Mouse (Mus musculus) thymus, postnatal 4 days (tissue): ENCODE data around the gene Olfr678.
"Not testable (repeated sequence)": the region's sequence is repeated elsewhere in the genome, so short reads cannot be mapped to it uniquely, and the experiment has no call there.

Source experiments
- DNase-seq: peaks from one replicate; pipeline ENCODE4 v3.0.0; 2021

Olfr678 gene

GRCm38 (mm10) chr7:105064175-105064574 is at the start of gene Olfr678:
Gene Olfr678, plus strand, starts transcription at chr7:105064475.
- no peak for DNase-seq

- DNase-seq = no peak
Observed at GRCm38 (mm10) chr7:105022530-105022929, 41.7 kb upstream of the Olfr678 start.

- DNase-seq = no peak
Observed at GRCm38 (mm10) chr7:105028360-105028759, 35.9 kb upstream of the Olfr678 start, which contains the start of gene Olfr675. Gene Olfr675, minus strand, starts transcription at chr7:105028460.

- DNase-seq = no peak
Observed at GRCm38 (mm10) chr7:105032398-105032797, 31.9 kb upstream of the Olfr678 start, which contains the start of gene Olfr676. Gene Olfr676, plus strand, starts transcription at chr7:105032698.

- DNase-seq = not testable (repeated sequence)
Observed at GRCm38 (mm10) chr7:105033836-105034235, 30.4 kb upstream of the Olfr678 start.

- no peak for DNase-seq
Observed at GRCm38 (mm10) chr7:105058951-105059350, 5.3 kb upstream of the Olfr678 start.

GRCm38 (mm10) chr7:105080905-105081304 is 16.6 kb downstream of the Olfr678 start, which contains the start of gene Olfr679:
Gene Olfr679, plus strand, starts transcription at chr7:105081205.
- no peak for DNase-seq

GRCm38 (mm10) chr7:105092717-105093116 is 28.4 kb downstream of the Olfr678 start, which contains the start of gene Olfr680-ps1:
Gene Olfr680-ps1, minus strand, starts transcription at chr7:105092817.
- not testable (repeated sequence) for DNase-seq

- DNase-seq = no peak
Observed at GRCm38 (mm10) chr7:105116536-105116935, 52.3 kb downstream of the Olfr678 start, which contains the start of gene Olfr681. Gene Olfr681, plus strand, starts transcription at chr7:105116836.
